Mouse (Mus musculus) v-Abl transformed pro-B cells (cell line): ENCODE results near the gene Washc4.

Experiments
- in situ Hi-C, 2 experiments: fragments of 400-800 bp; cut with MboI; formaldehyde crosslinking; loops; one replicate each; pipeline ENCODE4 v1.15.1; 2025; ENCODE audit not compliant: unreplicated experiment in 2 of 2

Washc4 gene

GRCm38 (mm10) chr10:83630899-83631298 lies 87.3 kb downstream of the Washc4 start:
- in situ Hi-C loops, result loop anchor here in 1 of 2 experiments (25.0 kb wide), 1 partner anchor 831 kb away; no protein-coding TSS in a partner anchor

GRCm38 (mm10) chr10:83631775-83632174 lies 88.2 kb downstream of the Washc4 start:
- in situ Hi-C loops, result loop anchor here in 1 of 2 experiments (25.0 kb wide), 1 partner anchor 831 kb away; no protein-coding TSS in a partner anchor

GRCm38 (mm10) chr10:83632806-83633374 lies 89.3 kb downstream of the Washc4 start:
- in situ Hi-C loops, result loop anchor here in 1 of 2 experiments (25.0 kb wide), 1 partner anchor 829 kb away; no protein-coding TSS in a partner anchor

GRCm38 (mm10) chr10:83634461-83634860 lies 90.9 kb downstream of the Washc4 start:
- in situ Hi-C loops, result loop anchor here in 1 of 2 experiments (25.0 kb wide), 1 partner anchor 828 kb away; no protein-coding TSS in a partner anchor

- in situ Hi-C loops, result loop anchor here in 1 of 2 experiments (25.0 kb wide), 1 partner anchor 826 kb away; no protein-coding TSS in a partner anchor
Observed at GRCm38 (mm10) chr10:83636191-83636590, 92.6 kb downstream of the Washc4 start.

GRCm38 (mm10) chr10:83637295-83637694 lies 93.7 kb downstream of the Washc4 start:
- in situ Hi-C loops, result loop anchor here in 1 of 2 experiments (25.0 kb wide), 1 partner anchor 825 kb away; no protein-coding TSS in a partner anchor

GRCm38 (mm10) chr10:83639881-83640386 lies 96.4 kb downstream of the Washc4 start:
- in situ Hi-C loops, result loop anchor here in 1 of 2 experiments (25.0 kb wide), 1 partner anchor 822 kb away; no protein-coding TSS in a partner anchor

GRCm38 (mm10) chr10:83641641-83642040 lies 98.1 kb downstream of the Washc4 start:
- in situ Hi-C loops, result loop anchor here in 1 of 2 experiments (25.0 kb wide), 1 partner anchor 821 kb away; no protein-coding TSS in a partner anchor

- in situ Hi-C loops, result loop anchor here in 1 of 2 experiments (25.0 kb wide), 1 partner anchor 818 kb away; no protein-coding TSS in a partner anchor
Observed at GRCm38 (mm10) chr10:83644167-83644566, 100.6 kb downstream of the Washc4 start.

GRCm38 (mm10) chr10:83644865-83645715 lies 101.5 kb downstream of the Washc4 start:
- in situ Hi-C loops, result loop anchor here in 1 of 2 experiments (25.0 kb wide), 1 partner anchor 817 kb away; no protein-coding TSS in a partner anchor

- in situ Hi-C loops, result loop anchor here in 1 of 2 experiments (25.0 kb wide), 1 partner anchor 817 kb away; no protein-coding TSS in a partner anchor
Observed at GRCm38 (mm10) chr10:83645716-83645990, 102.1 kb downstream of the Washc4 start.
